Mouse (Mus musculus): Measurements from ENCODE around the gene Cav2.

- TF ChIP-seq CTCF (IDR thresholded peaks at IDR 0.05; ENCODE audit: borderline replicate concordance, extremely low read depth, insufficient read depth, insufficient read length): no peak
- TF ChIP-seq POLR2A (IDR thresholded peaks at IDR 0.05; ENCODE audit: borderline replicate concordance, extremely low read depth, insufficient read depth, insufficient read length, poor library complexity, severe bottlenecking): no peak
Observed at GRCm38 (mm10) chr6:17258911-17259310, 22.1 kb upstream of the Cav2 start.

All from brain, embryonic 14.5 days (tissue).